Mouse (Mus musculus) layer of hippocampus, adult 11-12 months (tissue): ENCODE measurements at regions not wholly inside any gene's neighbourhood (a gene's known extent, or its start where the extent isn't known, plus 50 kb on each side); places are given as distances from the start of the nearest gene placed in this dataset.

Experiments used
- DNase-seq: peaks from one replicate; pipeline ENCODE4 v3.0.0; 2022; ENCODE audit warnings: low spot score

DNA sequence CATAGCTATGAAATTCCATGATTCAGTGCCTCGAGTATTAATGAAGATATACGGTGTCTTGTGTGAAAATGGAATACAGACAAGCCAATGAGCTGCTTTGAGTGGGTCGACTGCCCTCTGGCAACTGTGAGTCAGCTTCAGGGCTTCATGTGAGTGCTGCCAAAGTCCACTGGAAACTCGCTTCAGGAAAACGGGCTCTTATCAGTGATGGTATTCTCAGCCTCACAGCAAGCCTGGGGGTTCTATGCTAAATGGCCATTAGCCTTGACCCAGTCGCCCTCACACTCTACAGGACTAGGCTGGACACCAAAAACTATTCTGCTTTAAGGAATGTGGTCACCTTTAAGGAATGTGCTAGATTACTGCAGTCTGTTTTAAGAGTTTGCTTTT lies 477.8 kb downstream of the Efnb2 start:
- no peak for DNase-seq

DNA sequence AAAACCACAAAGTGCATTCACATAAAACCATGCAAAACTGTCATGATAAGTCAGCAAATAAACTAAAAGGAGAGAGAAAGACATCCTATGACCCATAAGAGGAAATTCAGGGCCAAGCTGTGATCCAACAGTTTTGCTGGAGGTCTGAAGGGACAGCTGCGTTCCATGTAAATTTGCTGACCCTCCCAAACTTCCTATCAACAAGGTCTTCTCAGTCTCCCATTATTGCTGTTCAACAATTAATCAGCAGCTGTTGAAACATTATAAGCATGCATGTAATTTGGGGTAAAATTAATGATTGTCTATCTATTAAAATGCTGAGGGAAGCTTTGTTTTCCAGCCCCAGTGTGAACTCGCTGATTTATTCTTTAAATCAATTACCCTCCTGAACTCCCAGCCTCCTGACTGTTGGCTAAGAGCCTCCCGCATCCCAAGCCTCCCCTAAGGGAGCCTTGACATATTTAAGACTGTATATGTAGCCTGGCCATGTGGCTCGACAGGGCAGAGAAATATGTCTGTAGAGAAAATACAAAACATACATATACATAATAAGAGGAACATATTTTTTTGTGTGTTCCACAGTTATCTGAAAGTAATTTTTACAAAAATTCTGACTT lies 478.3 kb downstream of the Efnb2 start:
- DNase-seq = no peak

DNA sequence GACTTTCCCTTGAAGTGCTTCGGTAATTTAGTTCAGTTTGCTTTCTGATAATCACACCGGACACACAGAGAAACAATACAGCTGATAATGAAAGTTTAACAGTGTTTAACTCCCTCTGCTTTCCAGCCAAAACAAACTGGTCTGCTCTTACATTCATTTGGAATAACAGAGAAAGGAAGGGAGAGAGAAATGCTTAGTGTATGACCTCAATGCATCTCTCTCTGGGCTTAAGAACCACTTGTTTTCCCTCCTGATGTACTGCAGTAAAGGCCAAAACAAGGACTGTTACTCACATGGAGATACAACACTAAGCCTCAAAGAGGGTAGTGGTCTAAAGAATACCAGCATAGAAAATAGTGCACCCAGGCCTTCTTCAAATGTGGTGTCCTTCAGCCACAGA lies 478.9 kb downstream of the Efnb2 start:
- DNase-seq = no peak

DNA sequence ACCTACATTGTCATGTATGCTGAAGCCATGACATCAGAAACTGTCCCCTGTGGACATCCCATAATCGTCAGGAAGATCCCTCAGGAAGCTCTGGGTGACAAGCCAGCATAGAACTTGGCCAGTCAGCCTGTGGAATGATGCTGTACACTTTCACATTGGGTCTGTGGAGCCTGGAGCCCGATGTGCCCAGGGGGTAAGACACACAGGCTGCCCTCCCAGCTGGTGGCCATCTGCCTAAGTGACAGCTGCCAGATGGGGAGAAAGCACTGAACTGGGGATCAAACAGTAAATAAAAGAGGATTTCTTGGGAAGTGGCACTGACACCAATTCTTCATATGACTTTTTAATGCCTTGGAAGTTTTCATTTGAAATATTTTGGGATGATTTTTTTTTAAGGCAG lies 486.8 kb downstream of the Efnb2 start:
- no peak for DNase-seq

DNA sequence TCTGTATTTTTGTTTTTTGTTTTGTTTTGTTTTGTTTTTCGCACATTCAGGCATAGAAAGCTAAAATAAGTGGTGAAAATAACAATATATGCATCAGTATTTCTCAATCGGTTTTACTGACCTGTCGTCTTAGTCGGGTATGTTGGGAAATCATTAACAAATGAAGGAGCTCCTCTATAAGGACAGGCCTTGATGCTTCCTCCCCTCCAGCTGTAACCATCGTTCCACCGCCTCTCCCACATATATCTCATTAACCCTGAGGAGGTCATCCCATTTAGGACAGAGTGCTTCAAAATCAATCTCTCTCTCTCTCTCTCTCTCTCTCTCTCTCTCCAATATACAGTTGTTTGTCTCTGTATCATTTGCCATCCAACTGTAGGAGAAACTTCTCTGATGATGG lies 492.4 kb downstream of the Efnb2 start:
- DNase-seq = no peak

DNA sequence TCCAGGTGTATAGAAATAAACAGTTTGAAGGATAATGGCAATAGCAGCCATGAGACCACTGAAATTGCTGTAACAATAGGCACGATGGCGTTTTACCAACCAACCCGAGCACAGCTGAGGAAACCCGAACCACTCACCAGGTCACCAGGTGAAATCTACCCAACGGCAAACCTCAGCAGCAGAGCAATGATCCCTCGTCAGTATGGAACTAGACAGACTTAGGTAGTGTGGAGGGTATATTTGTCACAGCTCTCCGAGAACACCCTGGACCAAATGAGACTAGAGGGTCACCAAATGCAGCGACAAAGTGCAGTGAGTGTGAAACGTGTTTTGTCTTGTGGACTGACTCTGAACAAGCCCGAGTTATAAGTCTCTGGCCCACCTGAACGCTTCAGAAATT lies 492.8 kb downstream of the Efnb2 start:
- DNase-seq = no peak

DNA sequence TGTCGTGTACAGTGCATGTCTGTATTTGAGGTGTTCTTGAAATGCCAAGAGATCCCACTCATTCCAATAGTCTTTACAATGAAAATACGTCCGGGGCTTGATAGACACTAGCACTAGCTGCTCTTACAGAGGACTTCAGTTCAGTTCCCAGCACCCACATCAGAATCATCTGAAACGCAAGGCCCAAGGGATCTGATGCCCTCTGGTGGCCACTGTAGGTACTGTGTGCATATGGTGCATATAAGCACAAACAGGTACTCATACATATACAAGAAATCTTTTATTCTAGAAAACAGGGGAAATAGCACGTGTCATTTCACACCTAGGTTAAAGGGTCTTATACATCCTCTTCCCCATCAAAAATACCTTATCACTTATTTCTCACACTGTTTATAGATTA lies 513.5 kb downstream of the Efnb2 start:
- DNase-seq = no peak

DNA sequence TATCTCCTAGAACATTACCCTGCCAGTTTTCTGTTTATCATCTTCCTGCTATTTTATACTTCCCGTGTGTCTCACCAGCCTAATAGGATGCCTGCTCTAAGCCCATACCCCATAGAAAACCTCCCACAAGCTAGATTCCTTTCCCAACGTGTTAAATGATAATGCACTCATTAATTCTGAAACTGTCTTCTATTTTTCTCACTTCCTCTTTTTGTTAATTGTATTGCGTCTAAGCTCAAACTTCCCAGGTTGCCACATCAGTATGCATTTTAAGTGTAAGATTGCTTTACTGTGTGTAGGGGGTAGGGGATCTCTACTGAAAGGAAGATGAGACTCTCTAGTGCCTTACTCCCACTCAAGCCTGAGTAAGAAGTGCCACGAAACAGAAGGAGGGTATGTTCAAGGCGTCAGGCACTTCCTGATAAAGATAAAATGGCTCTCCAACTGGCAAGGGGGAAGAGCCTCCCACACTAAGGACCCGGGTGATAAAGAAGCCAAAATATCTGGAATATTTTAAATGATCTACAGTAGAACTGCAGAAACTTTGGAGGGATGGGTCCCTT lies 518.0 kb downstream of the Efnb2 start:
- DNase-seq = no peak

DNA sequence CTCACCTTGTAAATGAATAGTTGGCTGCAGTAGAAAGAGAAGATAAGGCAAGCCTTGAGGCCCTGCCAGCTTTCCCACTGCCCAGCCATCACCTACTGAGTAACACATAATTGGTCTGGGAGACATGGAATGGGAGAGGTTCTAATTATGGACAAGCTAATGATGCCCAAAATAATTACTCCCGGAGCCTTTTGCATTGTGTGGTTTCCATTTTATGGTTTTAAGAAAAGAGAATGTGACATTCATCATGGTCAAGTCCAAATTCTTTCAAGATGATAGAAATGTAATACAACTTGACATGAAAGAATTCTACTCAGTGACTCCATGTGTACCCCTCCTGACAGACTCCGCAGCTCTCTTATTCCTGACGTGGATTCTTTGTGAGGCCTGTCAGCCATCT lies 518.6 kb downstream of the Efnb2 start:
- DNase-seq = no peak

DNA sequence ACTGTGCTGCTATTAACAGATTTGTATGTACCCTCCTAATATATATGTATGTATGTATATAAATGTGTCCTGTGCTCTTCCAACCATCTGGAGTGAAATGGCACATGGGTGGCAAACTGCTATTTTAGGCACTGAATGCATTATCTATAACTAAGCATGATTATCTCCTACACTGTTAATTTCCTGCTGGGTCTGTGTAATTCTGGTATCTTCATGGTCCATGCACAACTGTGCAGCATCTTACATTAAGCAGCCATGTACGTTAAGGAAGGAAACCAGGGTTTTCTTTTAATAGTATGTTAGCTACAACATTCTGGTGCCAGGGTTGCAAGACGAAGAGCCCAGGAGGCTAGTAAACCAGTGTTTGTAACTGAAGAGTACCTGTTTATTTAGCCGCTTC lies 521.3 kb downstream of the Efnb2 start:
- no peak for DNase-seq

DNA sequence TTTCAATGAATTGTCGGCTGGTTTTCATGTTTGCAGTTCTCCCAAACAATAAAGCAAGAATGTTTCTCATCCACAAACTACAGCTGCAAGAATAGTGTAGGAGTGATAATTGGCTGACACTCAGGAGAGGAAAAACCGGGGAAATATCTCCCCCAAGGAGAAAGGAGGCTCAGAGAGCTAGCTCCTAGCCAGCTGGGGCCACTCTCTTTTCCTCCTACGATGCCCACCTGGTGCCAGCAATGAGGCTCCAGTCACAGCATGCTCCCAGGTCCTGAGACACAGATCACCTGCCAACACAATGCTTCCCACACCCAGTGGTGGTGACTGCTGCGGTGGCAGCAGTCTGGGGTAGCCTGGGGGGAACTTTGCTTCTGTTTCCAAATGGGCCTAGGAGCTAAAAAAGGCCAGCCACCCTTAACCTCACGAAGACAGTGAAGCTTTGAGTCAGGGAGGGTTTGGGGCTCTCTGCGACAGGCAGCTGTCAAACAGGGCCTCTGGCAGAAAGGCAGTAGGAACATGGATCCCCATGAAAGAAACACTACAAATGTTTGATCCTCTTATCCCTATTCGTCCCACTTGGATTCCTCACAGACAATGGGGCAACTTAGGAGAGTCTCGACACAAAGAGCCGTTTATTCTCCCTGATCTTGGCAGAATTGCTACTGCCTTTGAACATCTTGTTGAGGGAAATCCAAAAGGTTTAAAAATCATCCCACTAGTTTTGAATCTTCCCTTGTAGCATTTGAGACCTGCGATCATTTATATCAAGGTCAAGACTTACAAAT lies 527.8 kb downstream of the Efnb2 start:
- no peak for DNase-seq

DNA sequence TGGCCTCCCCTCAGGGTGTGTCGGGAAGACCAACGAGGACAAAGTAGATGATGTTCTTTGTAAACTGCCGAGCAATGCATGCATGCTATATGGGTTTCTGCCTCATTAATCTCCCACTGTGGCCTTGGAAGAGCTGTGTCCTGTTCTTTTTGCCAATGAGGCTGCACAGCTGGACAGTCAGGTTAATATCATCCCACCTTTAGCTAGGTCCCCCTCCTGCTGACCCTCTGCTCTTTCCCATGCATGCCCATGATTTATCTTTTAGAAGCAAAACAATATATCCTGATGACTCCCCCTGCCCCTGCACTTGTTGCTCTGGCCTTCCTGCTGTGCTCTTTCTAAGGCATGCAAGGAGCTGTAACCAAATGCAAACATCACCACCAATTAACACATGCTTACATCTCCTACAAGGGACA lies 529.1 kb downstream of the Efnb2 start:
- no peak for DNase-seq

DNA sequence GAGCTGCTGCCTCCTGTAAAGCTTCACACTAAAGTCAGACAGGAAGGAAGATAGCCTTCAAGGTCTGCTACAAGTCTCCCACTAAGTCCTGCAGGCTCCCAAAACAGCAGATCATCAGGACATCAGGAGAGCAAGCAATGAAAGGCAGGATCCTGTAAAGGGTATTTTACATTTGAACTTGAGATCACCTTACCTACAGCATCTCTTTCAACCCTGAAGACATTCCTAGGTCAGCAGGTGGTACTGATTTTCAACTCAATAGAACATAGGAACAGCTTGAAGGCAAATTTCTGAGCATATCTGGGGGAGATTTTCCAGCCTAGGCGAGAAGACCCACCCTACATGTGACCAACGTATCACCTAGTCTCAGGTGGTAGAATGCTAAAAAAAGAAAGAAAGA lies 530.2 kb downstream of the Efnb2 start:
- DNase-seq = no peak

DNA sequence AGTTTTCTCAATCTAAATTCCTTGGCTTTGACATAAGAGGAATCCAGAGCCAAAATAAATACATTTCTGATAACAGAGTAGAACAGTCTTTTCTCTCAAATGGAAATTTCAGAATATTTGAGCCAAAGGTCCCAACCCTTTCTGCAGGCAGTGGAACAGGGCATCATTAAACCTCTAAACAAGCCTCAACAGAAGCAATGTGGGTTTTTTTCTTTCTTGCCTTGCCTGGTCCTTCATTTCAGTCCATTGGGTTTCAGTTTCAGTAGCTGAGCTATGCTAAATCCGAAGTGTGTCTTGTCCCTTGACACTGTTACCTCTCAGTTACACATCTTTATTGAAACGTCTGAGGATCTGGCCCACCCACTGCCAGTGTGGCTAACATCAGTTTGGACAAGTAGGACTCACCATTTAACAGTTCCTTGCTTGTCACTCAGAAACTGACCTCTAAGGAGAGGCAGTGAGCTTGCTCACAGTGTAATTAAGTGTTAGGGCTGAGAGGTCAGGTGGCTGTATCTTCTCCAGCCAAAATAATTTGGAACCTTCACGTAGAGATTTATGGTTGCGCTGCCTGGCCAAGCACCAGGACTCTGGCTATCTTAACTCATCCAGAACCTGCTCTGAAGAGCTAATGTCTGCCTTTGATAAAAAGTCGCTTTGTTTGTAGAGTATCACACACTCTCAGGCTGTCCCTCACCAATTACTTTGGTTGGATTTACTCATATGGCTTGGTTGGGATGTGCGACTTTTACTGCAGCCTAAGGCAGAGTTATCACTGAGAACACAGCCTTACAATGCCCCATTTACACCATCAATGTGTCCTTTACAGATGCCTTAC lies 545.2 kb downstream of the Efnb2 start:
- no peak for DNase-seq

DNA sequence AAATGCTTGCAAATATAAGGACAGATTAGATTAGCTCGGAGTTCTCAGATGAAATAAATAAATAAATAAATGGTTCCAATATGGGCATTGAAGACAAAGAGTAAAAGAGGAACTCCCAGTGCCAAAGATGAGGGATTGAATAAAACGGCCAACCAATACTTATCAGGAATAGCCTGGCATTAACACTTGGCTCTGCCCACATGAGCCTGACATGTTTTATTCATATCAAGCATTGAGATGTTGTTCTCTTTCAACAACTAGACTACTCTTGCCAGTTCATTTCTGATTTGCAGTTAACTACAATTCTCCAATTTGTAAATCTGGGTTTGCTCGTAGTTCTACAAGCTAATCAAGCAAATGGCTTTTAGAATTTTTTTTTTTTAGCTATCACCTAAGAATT lies 546.4 kb downstream of the Efnb2 start:
- DNase-seq = no peak

DNA sequence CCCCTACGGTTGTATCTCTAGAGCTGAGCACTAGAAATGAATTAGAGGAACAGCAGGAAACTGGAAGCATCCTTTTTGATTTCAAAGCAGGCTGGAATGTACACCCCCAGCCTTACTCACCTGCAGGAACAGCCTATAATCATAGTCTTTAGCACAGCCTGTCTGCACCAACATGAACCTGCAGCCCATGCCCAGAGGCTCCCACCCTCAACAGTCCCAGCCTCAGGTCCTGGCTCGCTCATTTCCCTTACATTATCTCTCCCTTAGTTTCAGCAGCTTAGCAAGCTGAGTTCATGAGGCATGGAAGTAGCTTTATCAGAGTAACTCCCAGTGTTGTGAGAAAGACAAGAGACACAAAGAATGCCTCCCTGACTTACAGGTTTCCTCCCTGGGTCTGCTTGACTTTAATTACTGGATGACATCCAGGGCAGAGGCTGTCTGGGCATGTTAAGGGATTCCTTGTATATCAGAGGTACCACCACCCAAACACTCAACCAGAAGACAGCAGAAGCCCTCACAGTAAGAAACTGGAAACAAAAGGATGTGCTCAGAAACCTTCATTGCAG lies 551.2 kb downstream of the Efnb2 start:
- no peak for DNase-seq

DNA sequence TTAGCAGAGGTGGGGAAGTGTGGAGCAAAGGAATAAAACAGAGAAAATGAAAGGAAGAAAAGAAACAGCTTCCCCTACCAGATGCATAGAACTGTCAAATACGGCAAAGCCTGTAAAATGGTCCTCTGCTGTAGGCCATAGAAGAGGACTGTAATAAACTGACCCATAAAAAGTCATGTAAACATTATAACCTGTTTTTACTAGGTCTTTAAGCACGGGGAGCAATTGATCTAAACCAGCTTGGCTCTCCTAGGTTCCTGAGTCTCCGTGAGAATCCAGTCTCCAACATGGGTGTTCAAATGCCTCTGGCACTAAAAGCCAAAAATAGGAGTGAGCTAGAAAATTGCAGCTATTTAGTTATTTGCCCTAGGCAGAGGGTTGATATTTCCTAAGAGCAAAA lies 557.5 kb downstream of the Efnb2 start:
- DNase-seq = no peak

DNA sequence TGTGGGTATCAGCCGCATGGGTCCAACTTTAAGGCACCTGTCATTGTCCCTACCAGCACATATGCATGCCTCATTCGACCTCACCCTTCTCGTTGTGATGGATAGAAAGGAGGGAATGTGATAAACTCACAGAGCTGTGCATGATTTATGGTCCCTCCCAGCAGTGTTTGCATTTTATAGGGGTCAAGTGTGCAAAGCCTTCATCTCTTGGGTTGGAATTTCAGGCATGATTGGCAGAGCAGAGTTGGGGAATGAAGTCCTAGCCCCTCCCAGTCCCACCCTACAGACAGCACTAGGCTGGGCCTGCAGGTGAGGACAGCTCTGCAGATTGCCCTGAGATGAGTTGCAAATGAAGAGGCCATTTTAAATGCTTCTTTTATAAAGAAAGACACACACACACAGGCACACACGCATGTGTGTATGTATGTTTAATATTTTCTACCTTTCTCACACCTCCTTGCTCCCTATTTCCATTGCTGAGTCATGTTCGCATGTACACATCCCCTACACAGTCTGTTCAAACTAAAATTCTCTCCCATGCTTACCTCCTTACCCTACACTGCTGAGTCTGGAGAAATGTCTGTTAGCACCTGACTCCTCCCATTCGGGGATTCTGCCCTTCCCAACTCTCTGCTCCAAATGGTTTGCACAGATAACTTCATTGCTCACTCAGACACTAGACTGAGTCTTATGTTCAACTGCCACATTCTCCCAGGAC lies 558.9 kb downstream of the Efnb2 start:
- no peak for DNase-seq

DNA sequence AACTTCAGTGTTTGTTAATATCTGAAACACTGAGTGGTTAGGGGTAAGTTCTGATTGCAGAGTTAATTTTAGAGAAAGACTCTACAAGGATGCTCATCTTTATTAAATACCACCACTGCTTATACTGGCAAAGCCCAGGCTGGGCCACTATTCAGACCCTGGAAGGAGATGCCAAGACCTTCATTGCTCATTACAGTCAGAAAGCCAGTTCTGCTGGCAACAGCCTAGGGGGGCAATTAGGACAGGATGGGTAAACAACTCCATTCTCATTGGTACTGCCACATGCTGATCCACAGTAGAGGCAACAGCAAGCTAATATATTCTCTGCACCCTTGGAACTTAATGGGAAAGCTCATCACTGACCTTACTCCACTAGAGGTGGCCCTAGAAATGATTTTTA lies 568.5 kb downstream of the Efnb2 start:
- no peak for DNase-seq

DNA sequence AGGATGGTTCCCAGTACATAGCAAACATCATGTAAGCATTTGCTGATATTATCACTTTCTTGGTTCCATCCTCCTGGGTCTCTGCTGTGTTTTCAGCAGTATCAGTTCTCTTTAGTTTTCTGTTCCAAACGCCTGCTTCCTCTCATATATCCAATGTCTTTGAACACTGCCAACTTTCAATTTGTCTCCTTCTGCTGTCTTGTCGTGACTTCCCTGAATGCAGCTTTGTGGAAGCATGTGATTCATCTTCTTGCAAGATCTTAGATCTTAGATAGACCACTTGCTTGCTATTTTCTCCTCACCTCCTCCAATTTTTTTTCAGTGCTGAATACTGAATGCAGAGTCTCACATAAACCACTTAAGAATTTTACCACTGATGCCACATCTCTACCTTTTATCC lies 576.4 kb downstream of the Efnb2 start:
- DNase-seq = peak; percentile 12

DNA sequence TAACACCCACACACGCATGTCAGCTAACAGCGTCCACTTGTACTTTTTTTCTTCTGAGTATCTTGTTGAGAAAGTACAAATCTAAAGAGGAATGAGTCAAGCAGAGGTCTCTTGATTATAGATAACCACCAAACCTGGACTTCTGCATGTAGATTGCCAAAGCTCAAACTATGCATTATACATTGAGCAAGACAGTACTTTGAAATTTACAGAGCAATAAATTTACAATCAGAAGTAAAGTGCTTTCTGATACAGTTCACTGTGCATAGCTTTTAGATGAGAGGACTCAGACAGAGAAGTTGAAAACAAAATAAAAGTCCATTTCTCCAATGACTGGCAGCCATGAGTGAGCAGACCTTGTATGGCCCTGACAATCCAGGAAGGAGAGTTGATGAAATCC lies 597.0 kb downstream of the Efnb2 start:
- DNase-seq = no peak
